Mouse (Mus musculus) neural tube, embryonic 11.5 days (tissue): ENCODE measurements at regions not wholly inside any gene's neighbourhood (a gene's known extent, or its start where the extent isn't known, plus 50 kb on each side); places are given as distances from the start of the nearest gene placed in this dataset.

Experiments
- ATAC-seq: fragments of 200-750 bp; cut with Nextera tagmentation; 2 replicates; pipeline ENCODE4 v1.8.0; 2017; ENCODE audit warnings: moderate number of reproducible peaks, mild to moderate bottlenecking, moderate TSS enrichment, moderate library complexity; ENCODE audit not compliant: insufficient read depth, low FRiP score, low TSS enrichment
- DNase-seq: peaks from one replicate; pipeline ENCODE4 v3.0.0-alpha.2; 2015; ENCODE audit warnings: low spot score
- H3K27ac ChIP-seq: fragments of 300-500 bp; sonication (generic); 2 replicates; pipeline ENCODE4 v1.5.1; 2014; ENCODE audit warnings: low read depth, mild to moderate bottlenecking, low read length
- H3K27me3 ChIP-seq: fragments of 300-500 bp; sonication (generic); 2 replicates; pipeline ENCODE4 v1.6.1; 2014; ENCODE audit warnings: mild to moderate bottlenecking, low read length, mixed read lengths; ENCODE audit not compliant: control insufficient read depth, insufficient read depth
- H3K36me3 ChIP-seq: fragments of 300-500 bp; sonication (generic); 2 replicates; pipeline ENCODE4 v1.6.1; 2014; ENCODE audit warnings: mild to moderate bottlenecking, low read length, moderate library complexity, mixed read lengths; ENCODE audit not compliant: control insufficient read depth, insufficient read depth
- H3K4me1 ChIP-seq: fragments of 300-500 bp; sonication (generic); 2 replicates; pipeline ENCODE4 v1.6.1; 2014; ENCODE audit warnings: low read length, mixed read lengths; ENCODE audit not compliant: control insufficient read depth, insufficient read depth
- H3K4me2 ChIP-seq: fragments of 300-500 bp; sonication (generic); 2 replicates; pipeline ENCODE4 v1.6.1; 2014; ENCODE audit warnings: low read depth, mild to moderate bottlenecking, moderate library complexity
- H3K4me3 ChIP-seq: fragments of 300-500 bp; sonication (generic); 2 replicates; pipeline ENCODE4 v1.5.1; 2014; ENCODE audit warnings: low read depth, low read length
- H3K9ac ChIP-seq: fragments of 300-500 bp; sonication (generic); 2 replicates; pipeline ENCODE4 v1.6.1; 2014; ENCODE audit warnings: mild to moderate bottlenecking, low read length
- H3K9me3 ChIP-seq: fragments of 300-500 bp; sonication (generic); 2 replicates; pipeline ENCODE4 v1.6.1; 2016; ENCODE audit warnings: low read length; ENCODE audit not compliant: control insufficient read depth
- WGBS: fragments of 180-500 bp; shearing (Covaris S2); extraction: QIAGEN DNeasy Blood & Tissue Kit; methylation state at CpG from one replicate; pipeline ENCODE4 v1.1.7; 2014; 5-methylcytosine and 5-hydroxymethylcytosine counted together

DNA sequence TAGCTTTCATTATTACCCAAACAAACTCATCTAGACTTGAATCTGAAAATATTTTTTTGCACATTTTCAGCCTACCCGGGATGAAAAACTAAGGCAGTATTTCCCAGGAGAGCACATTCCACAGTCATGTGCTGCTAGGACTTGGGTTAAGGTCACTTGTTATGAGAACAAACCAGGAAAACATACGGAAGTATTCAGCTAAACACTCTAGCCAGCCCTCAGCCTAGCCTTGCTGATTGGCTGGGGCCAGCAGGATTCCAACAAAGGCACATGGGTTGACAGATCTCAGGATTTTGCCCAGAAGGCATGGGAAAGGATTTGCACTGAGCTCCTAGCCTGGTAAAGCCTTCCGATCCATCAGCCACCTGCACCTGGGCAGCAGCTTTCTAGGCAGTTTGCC, 68.0 kb upstream of the Jak1 start:
- Histone ChIP-seq H3K27me3 (no peaks in the 10 kb centered on the region), H3K9me3 (no peaks in the 10 kb centered on the region), H3K36me3 (no peaks in the 10 kb centered on the region), H3K27ac (no peak overlapping the region), H3K4me2 (no peak overlapping the region), H3K4me1 (no peaks in the 10 kb centered on the region), H3K9ac (no peak overlapping the region), H3K4me3 (no peak overlapping the region)
- 66% methylated on average over 3 of the region's 3 CpGs for WGBS
- ATAC-seq: no peak
- DNase-seq: no peak

DNA sequence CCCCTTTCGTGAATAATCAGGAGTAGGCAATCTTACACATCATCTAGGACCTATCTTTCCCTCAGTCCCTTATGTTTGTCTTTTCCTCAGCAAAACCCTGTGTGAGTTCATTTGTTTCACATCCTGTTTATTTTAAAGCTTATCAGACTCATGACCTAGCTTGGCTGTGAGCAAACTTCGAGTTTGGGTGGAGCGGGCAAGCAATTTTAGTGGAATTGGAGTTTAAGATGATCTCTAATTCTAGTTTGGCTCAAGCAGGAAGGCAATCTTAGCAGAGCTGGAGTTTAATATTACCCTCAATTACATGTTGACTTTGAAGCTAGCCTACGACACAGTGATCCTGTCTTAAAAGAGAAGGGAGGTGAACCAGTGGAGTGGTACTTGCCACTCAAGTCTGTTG, 66.1 kb upstream of the Jak1 start:
- WGBS: 92% methylated on average over 4 of the region's 4 CpGs

DNA sequence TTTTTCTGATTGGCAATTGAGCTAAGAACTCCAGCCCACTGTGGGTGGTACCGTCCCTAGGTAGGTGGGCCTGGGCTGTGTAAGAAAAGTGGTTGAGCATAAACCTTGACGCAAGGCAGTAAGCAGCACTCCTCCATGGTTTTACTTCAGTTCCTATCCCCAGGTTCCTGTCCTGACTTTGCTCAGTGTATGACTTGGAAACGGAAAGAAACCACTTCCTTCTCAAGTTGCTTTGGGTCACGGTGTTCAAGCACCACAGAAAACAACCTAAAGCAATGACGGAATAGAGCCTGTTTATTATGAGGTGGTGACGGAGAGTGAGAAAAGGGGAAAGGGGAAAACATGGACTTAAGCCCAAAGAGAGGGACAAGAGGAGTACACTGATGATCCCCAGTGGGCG, 64.0 kb upstream of the Jak1 start:
- no peak overlapping the region for H3K9ac ChIP-seq
- no peak for DNase-seq
- H3K36me3 ChIP-seq: no peaks in the 10 kb centered on the region
- WGBS: 86% methylated on average over 7 of the region's 7 CpGs
- no peaks in the 10 kb centered on the region for H3K27me3 ChIP-seq
- no peaks in the 10 kb centered on the region for H3K4me1 ChIP-seq
- no peak overlapping the region for H3K27ac ChIP-seq
- H3K4me3 ChIP-seq: no peak overlapping the region
- H3K4me2 ChIP-seq: no peak overlapping the region
- no peak for ATAC-seq
- H3K9me3 ChIP-seq: no peaks in the 10 kb centered on the region

More for the DNA sequence above, 66.1 kb upstream of the Jak1 start:
- Histone ChIP-seq H3K27me3 (no peaks in the 10 kb centered on the region), H3K9ac (no peak overlapping the region), H3K36me3 (no peaks in the 10 kb centered on the region), H3K9me3 (no peaks in the 10 kb centered on the region), H3K27ac (no peak overlapping the region), H3K4me3 (no peak overlapping the region), H3K4me2 (no peak overlapping the region), H3K4me1 (no peaks in the 10 kb centered on the region)
- no peak for ATAC-seq
- no peak for DNase-seq

DNA sequence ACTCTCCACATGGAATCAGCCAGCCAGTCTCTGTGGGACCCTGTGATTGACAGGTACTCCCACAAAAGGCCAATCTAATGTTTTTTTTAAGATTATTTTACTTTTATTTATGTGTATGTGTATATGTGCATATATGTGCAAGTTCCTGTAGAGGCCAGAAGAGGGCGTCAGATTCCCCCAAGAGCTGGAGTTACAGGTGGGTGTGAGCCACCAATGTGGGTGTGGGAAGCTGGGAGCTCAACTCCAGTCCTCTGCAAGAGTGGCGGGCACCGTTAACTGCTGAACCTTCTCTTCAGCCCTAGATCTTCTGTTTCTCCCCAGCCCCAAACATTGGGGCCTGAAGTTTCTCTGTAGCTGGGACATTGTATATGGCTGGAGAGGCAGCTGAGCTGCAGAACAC, 61.0 kb upstream of the Jak1 start:
- DNase-seq (no peak), ATAC-seq (no peak)
- Histone ChIP-seq H3K4me2 (no peak overlapping the region), H3K27ac (no peak overlapping the region), H3K4me1 (no peaks in the 10 kb centered on the region), H3K36me3 (no peaks in the 10 kb centered on the region), H3K9ac (no peak overlapping the region), H3K27me3 (no peaks in the 10 kb centered on the region), H3K9me3 (no peaks in the 10 kb centered on the region), H3K4me3 (no peak overlapping the region)
- 76% methylated on average over 3 of the region's 3 CpGs for WGBS

DNA sequence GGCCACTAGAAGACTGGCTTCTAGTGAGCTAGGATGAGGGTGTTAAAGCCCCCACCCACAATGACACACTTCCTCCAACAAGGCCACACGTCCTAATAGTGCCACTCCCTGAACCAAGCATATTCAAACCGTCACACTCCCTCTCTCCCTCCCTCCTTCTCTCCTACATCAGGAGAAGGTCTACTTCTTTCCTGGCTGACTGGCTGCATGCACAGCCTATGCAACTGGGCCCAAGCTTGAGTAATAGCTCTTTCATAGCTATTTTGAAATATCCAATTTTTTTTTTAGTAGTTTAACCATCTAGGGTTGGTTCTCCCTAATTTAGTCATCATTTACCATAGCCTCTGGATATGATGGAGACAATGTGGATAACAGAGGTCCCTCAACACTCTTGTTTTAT, 56.6 kb upstream of the Jak1 start:
- 86% methylated on average over 2 of the region's 2 CpGs for WGBS
- no peaks in the 10 kb centered on the region for H3K9me3 ChIP-seq
- H3K4me2 ChIP-seq: no peak overlapping the region
- H3K4me1 ChIP-seq: no peaks in the 10 kb centered on the region
- H3K4me3 ChIP-seq: no peak overlapping the region
- no peaks in the 10 kb centered on the region for H3K27me3 ChIP-seq
- H3K9ac ChIP-seq: no peak overlapping the region
- H3K36me3 ChIP-seq: no peaks in the 10 kb centered on the region
- no peak overlapping the region for H3K27ac ChIP-seq
- no peak for DNase-seq
- ATAC-seq: no peak

DNA sequence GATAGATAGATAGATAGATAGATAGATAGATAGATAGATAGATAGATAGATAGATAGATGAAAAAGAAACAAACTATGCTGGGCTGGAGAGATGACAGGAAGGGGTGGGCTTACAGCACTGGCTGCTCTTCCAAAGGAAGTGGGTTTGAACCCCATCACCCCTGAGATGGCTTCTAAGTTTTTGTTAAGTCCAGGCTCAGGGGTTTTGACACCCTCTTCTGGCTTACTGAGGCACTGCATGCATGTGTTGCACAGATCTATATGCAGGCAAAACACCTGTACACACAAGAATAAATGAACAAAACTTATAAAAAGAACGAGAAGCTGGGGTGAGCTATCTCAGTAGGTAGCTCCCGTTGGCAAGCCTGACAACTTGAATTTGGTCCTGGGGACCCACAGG, 55.5 kb upstream of the Jak1 start:
- no peaks in the 10 kb centered on the region for H3K36me3 ChIP-seq
- ATAC-seq (no peak), DNase-seq (no peak)
- H3K27me3 ChIP-seq: no peaks in the 10 kb centered on the region
- H3K9ac ChIP-seq: no peak overlapping the region
- WGBS: 87% methylated on average over 2 of the region's 2 CpGs
- no peak overlapping the region for H3K4me2 ChIP-seq
- no peak overlapping the region for H3K27ac ChIP-seq
- H3K9me3 ChIP-seq: no peaks in the 10 kb centered on the region
- no peak overlapping the region for H3K4me3 ChIP-seq
- H3K4me1 ChIP-seq: no peaks in the 10 kb centered on the region

DNA sequence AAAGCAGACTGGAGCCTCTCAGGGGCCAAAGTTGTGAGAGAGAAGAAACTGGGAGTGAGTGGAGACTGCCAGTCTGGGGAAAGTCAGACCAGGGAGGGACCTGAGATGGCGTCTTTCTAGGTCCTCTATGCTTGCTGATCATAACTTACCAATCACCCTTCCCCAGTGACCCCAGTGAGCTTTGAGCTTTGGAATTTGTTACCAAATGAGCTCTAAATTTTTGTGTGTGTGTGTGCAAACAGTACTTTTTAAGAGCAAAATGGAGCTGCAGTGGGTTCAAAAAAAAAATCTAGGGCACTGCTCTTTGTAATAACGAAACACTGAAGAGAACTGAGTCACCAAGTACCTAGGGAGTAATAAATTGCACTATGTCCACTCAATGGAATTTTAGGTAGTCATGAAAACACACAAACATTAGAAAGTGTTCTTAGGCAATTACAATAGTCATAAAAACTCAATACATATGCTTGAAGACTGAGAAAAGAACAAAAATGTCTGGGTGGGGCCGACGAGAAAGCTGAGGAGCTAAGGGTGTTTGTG, 54.7 kb upstream of the Jak1 start:
- no peak for ATAC-seq
- no peaks in the 10 kb centered on the region for H3K27me3 ChIP-seq

DNA sequence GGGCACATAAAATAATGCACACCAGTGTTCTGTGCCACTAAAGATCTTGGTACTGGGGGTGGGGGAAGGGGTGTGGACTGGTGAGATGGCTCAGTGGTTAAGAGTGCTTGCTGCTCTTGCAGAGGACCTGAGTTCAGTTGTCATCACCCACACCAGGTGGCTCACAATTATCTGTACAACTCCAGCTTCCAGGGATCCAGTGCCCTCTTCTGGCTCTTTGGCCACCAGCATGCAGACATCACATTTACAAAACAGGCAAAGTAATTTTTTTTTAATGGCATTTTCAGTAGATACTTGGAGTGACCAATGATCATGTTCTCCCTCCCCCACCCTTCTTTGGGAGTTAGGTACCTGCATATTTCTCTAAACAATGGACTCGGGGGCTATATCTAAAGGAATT, 53.8 kb upstream of the Jak1 start:
- Histone ChIP-seq H3K4me3 (no peak overlapping the region), H3K4me2 (no peak overlapping the region), H3K9ac (no peak overlapping the region), H3K27ac (no peak overlapping the region), H3K9me3 (no peaks in the 10 kb centered on the region), H3K4me1 (no peaks in the 10 kb centered on the region), H3K27me3 (no peaks in the 10 kb centered on the region), H3K36me3 (no peaks in the 10 kb centered on the region)
- DNase-seq (no peak), ATAC-seq (no peak)
- WGBS: 81% methylated on average over 1 of the region's 1 CpGs

More for the DNA sequence above, 54.7 kb upstream of the Jak1 start:
- Histone ChIP-seq H3K4me1 (no peaks in the 10 kb centered on the region), H3K27ac (no peak overlapping the region), H3K9me3 (no peaks in the 10 kb centered on the region), H3K9ac (no peak overlapping the region), H3K36me3 (no peaks in the 10 kb centered on the region), H3K4me3 (no peak overlapping the region), H3K4me2 (no peak overlapping the region)
- 87% methylated on average over 4 of the region's 4 CpGs for WGBS
- DNase-seq: no peak

DNA sequence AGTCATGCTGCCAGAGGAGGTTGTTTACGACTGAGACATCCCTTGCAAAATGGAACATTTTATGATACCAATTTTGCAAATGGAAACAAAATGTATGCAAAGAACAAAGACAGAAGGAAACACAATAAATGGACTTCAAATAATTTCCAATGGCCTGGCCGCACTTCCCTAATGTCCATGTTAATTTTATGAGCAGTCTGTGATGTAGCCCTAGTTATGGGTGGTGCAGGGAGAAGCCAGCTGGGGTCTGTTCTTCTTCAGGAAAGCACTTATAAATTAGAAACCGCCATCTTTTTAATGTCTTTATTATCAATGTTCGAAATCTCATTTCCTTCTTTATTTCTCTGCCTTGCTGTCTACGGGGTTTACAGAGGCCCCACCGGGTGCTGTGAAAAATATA, 51.0 kb upstream of the Jak1 start:
- no peak for ATAC-seq
- WGBS: 79% methylated on average over 6 of the region's 6 CpGs

More for the DNA sequence above, 51.0 kb upstream of the Jak1 start:
- H3K4me3 ChIP-seq: no peak overlapping the region
- DNase-seq: no peak
- no peak overlapping the region for H3K9ac ChIP-seq
- H3K27ac ChIP-seq: no peak overlapping the region
- no peaks in the 10 kb centered on the region; the same call in 1 of the 2 replicates for H3K27me3 ChIP-seq
- H3K4me1 ChIP-seq: no peaks in the 10 kb centered on the region
- H3K9me3 ChIP-seq: no peaks in the 10 kb centered on the region
- no peaks in the 10 kb centered on the region for H3K36me3 ChIP-seq
- no peak overlapping the region for H3K4me2 ChIP-seq
